Mouse (Mus musculus) stomach, postnatal 0 days (tissue): Measurements from ENCODE around the gene Cobl. TPM values are rescaled to one million over a fixed set of nuclear protein-coding genes. Genes with fewer than 3 reads are reported as not detected.

Experiments used
- ATAC-seq: fragments of 200-750 bp; cut with Nextera tagmentation; 2 replicates; pipeline ENCODE4 v1.8.0; 2017; ENCODE audit not compliant: low FRiP score, low TSS enrichment
- DNase-seq: peaks from one replicate; pipeline ENCODE4 v3.0.0-alpha.2; 2016; ENCODE audit warnings: low spot score
- H3K27ac ChIP-seq: fragments of 300-500 bp; sonication (generic); replicated peaks from 2 replicates; pipeline ENCODE4 v1.5.1; 2014; ENCODE audit warnings: mild to moderate bottlenecking, control low read depth
- H3K27me3 ChIP-seq: fragments of 300-500 bp; sonication (generic); 2 replicates; pipeline ENCODE4 v1.6.1; 2014; ENCODE audit warnings: low read length; ENCODE audit not compliant: control insufficient read depth, insufficient read depth
- H3K36me3 ChIP-seq: fragments of 300-500 bp; sonication (generic); 2 replicates; pipeline ENCODE4 v1.6.1; 2014; ENCODE audit warnings: low read length, mixed read lengths; ENCODE audit not compliant: control insufficient read depth, insufficient read depth
- H3K4me1 ChIP-seq: fragments of 300-500 bp; sonication (generic); replicated peaks from 2 replicates; pipeline ENCODE4 v1.6.1; 2014; ENCODE audit warnings: antibody characterized with exemption; ENCODE audit not compliant: control insufficient read depth, insufficient read depth
- H3K4me2 ChIP-seq: fragments of 300-500 bp; sonication (generic); replicated peaks from 2 replicates; pipeline ENCODE4 v1.6.1; 2014; ENCODE audit warnings: low read depth, mild to moderate bottlenecking, control low read depth, moderate library complexity
- H3K4me3 ChIP-seq: fragments of 300-500 bp; sonication (generic); 2 replicates; pipeline ENCODE4 v1.5.1; 2014; ENCODE audit warnings: low read depth, low read length, control low read depth
- H3K9ac ChIP-seq: fragments of 300-500 bp; sonication (generic); 2 replicates; pipeline ENCODE4 v1.6.1; 2014; ENCODE audit warnings: mild to moderate bottlenecking, low read length, control low read depth, mixed read lengths
- H3K9me3 ChIP-seq: fragments of 300-500 bp; sonication (generic); 2 replicates; pipeline ENCODE4 v1.6.1; 2016; ENCODE audit warnings: low read length; ENCODE audit not compliant: control insufficient read depth
- CTCF ChIP-seq: IDR thresholded peaks from 2 replicates; pipeline ENCODE4 v1.5.1; 2016; ENCODE audit warnings: antibody characterized with exemption, low read depth, mild to moderate bottlenecking, moderate library complexity
- EP300 ChIP-seq: optimal IDR thresholded peaks from 2 replicates; pipeline ENCODE3; 2016; ENCODE audit warnings: antibody characterized with exemption
- WGBS: fragments of 180-500 bp; shearing (Covaris S2); extraction: QIAGEN DNeasy Blood & Tissue Kit; methylation state at CpG from one replicate; pipeline ENCODE4 v1.1.7; 2014; 5-methylcytosine and 5-hydroxymethylcytosine counted together
- polyA plus RNA-seq: library from polyadenylated mRNA; unstranded; fragments of >200 nt; fragmentation: Nextera tagmentation; extraction: Ambion mirVana; gene quantifications from 2 replicates; pipeline ENCODE4 v1.2.1, GENCODE M21; 2015

Cobl gene
- polyA plus RNA-seq, 1 experiment from 2014 or later: 7.8 TPM

DNA sequence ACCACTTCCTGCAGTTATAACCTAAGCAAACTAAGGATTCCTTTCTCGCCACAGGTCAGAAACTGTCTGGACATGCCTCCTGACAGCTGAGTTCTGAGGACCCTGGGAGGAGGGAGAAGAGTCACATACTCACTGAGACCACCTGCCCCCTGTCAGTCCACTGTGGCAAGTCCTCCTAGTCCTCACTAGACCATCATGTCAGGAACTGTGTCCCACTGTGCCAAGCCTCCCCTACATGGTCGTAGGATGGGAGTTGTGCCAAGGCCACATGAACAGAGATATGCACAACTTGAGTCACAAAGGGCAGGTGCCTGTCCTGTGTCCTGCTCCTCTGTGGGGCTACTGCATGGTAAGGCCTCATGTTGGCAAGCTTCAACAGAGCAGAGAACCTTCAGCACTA is 6.4 kb downstream of the Cobl start:
- H3K27me3 ChIP-seq: no peaks in the 10 kb centered on the region
- no peak overlapping the region for H3K9ac ChIP-seq
- no peak overlapping the region for H3K27ac ChIP-seq
- no peak for TF ChIP-seq EP300
- no peak for TF ChIP-seq CTCF
- H3K9me3 ChIP-seq: no peaks in the 10 kb centered on the region
- 73% methylated on average over 2 of the region's 2 CpGs for WGBS
- no peak overlapping the region for H3K4me3 ChIP-seq
- no peak overlapping the region for H3K4me2 ChIP-seq
- H3K4me1 ChIP-seq: no peaks in the 10 kb centered on the region
- ATAC-seq (no peak), DNase-seq (no peak)
- H3K36me3 ChIP-seq: no peaks in the 10 kb centered on the region

GRCm38 (mm10) chr11:12448101-12448500 is 16.7 kb downstream of the Cobl start:
- WGBS: 68% methylated on average over 3 of the region's 3 CpGs
- TF ChIP-seq EP300 (no peak), CTCF (no peak)

DNA sequence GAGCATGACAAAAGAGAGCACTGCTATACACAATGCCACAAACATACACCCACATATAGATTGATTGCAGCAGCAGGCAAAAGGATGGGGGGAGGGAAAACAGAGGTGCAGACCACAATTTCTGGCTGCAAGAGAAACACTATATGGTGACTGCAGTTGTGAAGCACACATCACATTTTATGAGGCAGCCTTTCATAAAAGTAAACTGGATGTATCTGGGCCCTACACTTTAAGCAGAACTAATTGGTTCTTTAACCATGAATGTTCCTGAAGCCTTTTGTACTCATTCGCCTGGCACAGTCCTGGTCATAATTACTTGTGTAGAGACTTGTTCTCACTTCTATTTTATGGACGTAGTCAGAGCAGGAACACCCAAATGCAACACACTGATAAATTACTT is 19.5 kb downstream of the Cobl start:
- no peaks in the 10 kb centered on the region for H3K4me1 ChIP-seq
- no peak for TF ChIP-seq CTCF
- ATAC-seq (no peak), DNase-seq (no peak)
- H3K9ac ChIP-seq: no peak overlapping the region
- H3K4me2 ChIP-seq: no peak overlapping the region
- H3K9me3 ChIP-seq: no peaks in the 10 kb centered on the region
- H3K27ac ChIP-seq: no peak overlapping the region
- 57% methylated on average over 2 of the region's 2 CpGs for WGBS
- no peaks in the 10 kb centered on the region for H3K27me3 ChIP-seq
- no peak overlapping the region for H3K4me3 ChIP-seq
- H3K36me3 ChIP-seq: no peaks in the 10 kb centered on the region

More at GRCm38 (mm10) chr11:12448101-12448500, 16.7 kb downstream of the Cobl start:
- H3K4me2 ChIP-seq: no peak overlapping the region
- H3K4me1 ChIP-seq: no peaks in the 10 kb centered on the region
- DNase-seq: no peak
- no peak overlapping the region for H3K9ac ChIP-seq
- H3K9me3 ChIP-seq: no peaks in the 10 kb centered on the region
- H3K36me3 ChIP-seq: no peaks in the 10 kb centered on the region
- ATAC-seq: no peak
- no peaks in the 10 kb centered on the region for H3K27me3 ChIP-seq
- no peak overlapping the region for H3K4me3 ChIP-seq
- no peak overlapping the region for H3K27ac ChIP-seq

GRCm38 (mm10) chr11:12444215-12444614 is 20.5 kb downstream of the Cobl start:
- TF ChIP-seq CTCF (no peak), EP300 (no peak)

DNA sequence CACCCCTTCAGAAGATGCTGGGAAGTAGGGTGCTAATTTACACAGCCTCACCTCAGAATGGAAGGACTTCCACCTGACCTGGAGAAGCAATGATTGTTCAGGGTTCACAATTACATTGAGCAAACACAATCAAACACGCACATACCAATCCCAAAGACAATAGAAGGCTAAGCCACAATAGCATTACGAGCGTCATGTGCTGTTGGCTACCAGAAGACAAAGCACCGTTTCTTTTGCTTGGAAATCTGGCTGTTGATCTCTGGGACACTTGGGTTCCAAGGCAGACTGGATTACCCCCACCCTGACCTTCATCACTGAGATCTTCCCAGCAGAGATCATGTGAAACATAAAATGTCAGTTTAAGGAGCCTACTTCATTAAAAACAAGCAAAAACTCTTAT is 21.1 kb downstream of the Cobl start:
- Histone ChIP-seq H3K4me1 (no peaks in the 10 kb centered on the region), H3K4me3 (no peak overlapping the region), H3K4me2 (no peak overlapping the region), H3K27me3 (no peaks in the 10 kb centered on the region), H3K27ac (no peak overlapping the region), H3K9me3 (no peaks in the 10 kb centered on the region), H3K9ac (no peak overlapping the region), H3K36me3 (no peaks in the 10 kb centered on the region)
- ATAC-seq (no peak), DNase-seq (no peak)
- WGBS: 60% methylated on average over 4 of the region's 4 CpGs
- TF ChIP-seq EP300 (no peak), CTCF (no peak)

More at GRCm38 (mm10) chr11:12444215-12444614, 20.5 kb downstream of the Cobl start:
- H3K27ac ChIP-seq: no peak overlapping the region
- no peak overlapping the region for H3K9ac ChIP-seq
- no peaks in the 10 kb centered on the region for H3K36me3 ChIP-seq
- WGBS: 70% methylated on average over 2 of the region's 2 CpGs
- ATAC-seq: no peak
- no peaks in the 10 kb centered on the region for H3K9me3 ChIP-seq
- DNase-seq: no peak
- H3K4me2 ChIP-seq: no peak overlapping the region
- H3K27me3 ChIP-seq: no peaks in the 10 kb centered on the region
- no peak overlapping the region for H3K4me3 ChIP-seq
- no peaks in the 10 kb centered on the region for H3K4me1 ChIP-seq

- no peak for TF ChIP-seq EP300
- no peak for TF ChIP-seq CTCF
- 60% methylated on average over 5 of the region's 5 CpGs for WGBS
Measured at GRCm38 (mm10) chr11:12443185-12443584, 21.6 kb downstream of the Cobl start.

More at GRCm38 (mm10) chr11:12443185-12443584, 21.6 kb downstream of the Cobl start:
- Histone ChIP-seq H3K9ac (no peak overlapping the region), H3K9me3 (no peaks in the 10 kb centered on the region), H3K4me3 (no peak overlapping the region), H3K27me3 (no peaks in the 10 kb centered on the region), H3K36me3 (no peaks in the 10 kb centered on the region), H3K27ac (no peak overlapping the region), H3K4me1 (no peaks in the 10 kb centered on the region), H3K4me2 (no peak overlapping the region)
- DNase-seq (no peak), ATAC-seq (no peak)
